In the genomic region with DNA sequence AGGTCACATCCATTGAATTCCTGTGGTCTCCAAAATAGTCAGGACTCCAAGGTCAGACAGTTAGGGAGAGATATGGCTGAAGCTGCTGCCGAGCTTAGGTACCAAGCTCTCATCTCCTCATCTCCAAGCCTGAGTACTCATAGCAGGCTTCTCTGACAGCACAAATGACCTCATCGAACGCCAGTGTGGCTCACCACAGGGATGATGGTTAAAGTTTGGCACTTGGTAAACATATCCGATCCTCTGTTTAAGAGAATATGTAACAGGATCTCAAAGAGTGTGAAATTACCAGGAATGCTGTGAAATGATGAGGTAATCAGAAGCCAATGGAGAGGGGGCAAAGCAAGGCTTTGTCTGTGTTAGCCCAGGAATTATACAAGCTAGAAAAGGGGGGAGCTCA, we compare ENCODE assay signal across 25 mouse cellular contexts. TPM values are rescaled to one million over a fixed set of nuclear protein-coding genes. Genes with fewer than 3 reads are reported as not detected.
A peak's percentile ranks its signal among the peaks of the same experiment; 100 is the strongest.
DNase-seq lines count a peak whose midpoint lies in the region; ATAC-seq and TF ChIP-seq lines count a peak whose summit lies in the region.
"Had no signal": no experiment of that assay in that cellular context is flagged by ENCODE, and none has a peak within 500 bp of the region (broad histone marks: within the 10 kb centered on the region; RNA-seq: fewer than 3 reads in every experiment).

No protein-coding gene starts in this region.

- no peak for TF ChIP-seq POLR2A in brain, embryonic 14.5 days (IDR thresholded peaks at IDR 0.05; ENCODE audit: borderline replicate concordance, extremely low read depth, insufficient read depth, insufficient read length, poor library complexity, severe bottlenecking)

- peak; percentile 8 for DNase-seq in adrenal gland, adult 2 months
- DNase-seq in adrenal gland, postnatal 4 days (ENCODE audit: low spot score in 2 of 2): no peak
- DNase-seq in forebrain, embryonic 14.5 days (ENCODE audit: low spot score): peak; percentile 38
- DNase-seq in forebrain, embryonic 10.5 days (ENCODE audit: extremely low spot score, low spot score): no peak
- DNase-seq in 3T3-L1 (ENCODE audit: low read depth, low spot score): peak; percentile 81
- DNase-seq in brain, embryonic 14.5 days (ENCODE audit: low read depth): peak; percentile 48
- DNase-seq in right cerebral cortex, postnatal 36 days (ENCODE audit: low spot score in 2 of 2): no peak
- DNase-seq in adrenal gland, postnatal 14 days: no peak
- DNase-seq: cerebellum, adult 8-10 months; forebrain, postnatal 0 days; heart, postnatal 10 days; kidney, adult 18-20 months; kidney, postnatal 25 days; liver, embryonic 13.5 days; lung, adult 18-20 months; lung, postnatal 10 days; right cerebral cortex, postnatal 25 days had no signal

- WGBS in forebrain, embryonic 14.5 days: 69% methylated on average over 4 of the region's 4 CpGs
- 81% methylated on average over 4 of the region's 4 CpGs for WGBS in forebrain, embryonic 10.5 days

- TF ChIP-seq CTCF in brain, embryonic 14.5 days (IDR thresholded peaks at IDR 0.05; ENCODE audit: borderline replicate concordance, extremely low read depth, insufficient read depth, insufficient read length): no peak

- H3K9ac ChIP-seq in forebrain, embryonic 14.5 days (ENCODE audit: low read length): no peak overlapping the region
- H3K9ac ChIP-seq: forebrain, postnatal 0 days; heart, embryonic 13.5 days; kidney, embryonic 15.5 days; limb, embryonic 15.5 days; liver, embryonic 13.5 days; midbrain, embryonic 13.5 days; neural tube, embryonic 15.5 days had no signal

- H3K27me3 ChIP-seq in forebrain, embryonic 14.5 days (replicated peaks; ENCODE audit: control insufficient read depth, insufficient read depth, low read length): no peaks in the 10 kb centered on the region
- peaks cover 24% of the 10 kb centered on the region for H3K27me3 ChIP-seq in forebrain, embryonic 10.5 days (ENCODE audit: poor library complexity, severe bottlenecking)
- H3K27me3 ChIP-seq: heart, embryonic 13.5 days; kidney, embryonic 15.5 days; midbrain, embryonic 13.5 days; neural tube, embryonic 15.5 days had no signal

- H3K4me2 ChIP-seq in forebrain, embryonic 14.5 days (ENCODE audit: low read length): no peak overlapping the region
- H3K4me2 ChIP-seq: heart, embryonic 13.5 days; kidney, embryonic 15.5 days; limb, embryonic 15.5 days; liver, embryonic 13.5 days; midbrain, embryonic 13.5 days; neural tube, embryonic 15.5 days had no signal

- 0 out of 2 replicates have a peak, but pooled peaks cover 4% of the 10 kb centered on the region for H3K36me3 ChIP-seq in forebrain, embryonic 14.5 days (ENCODE audit: control insufficient read depth, insufficient read depth, low read length)
- H3K36me3 ChIP-seq in forebrain, embryonic 10.5 days (replicated peaks): no peaks in the 10 kb centered on the region
- H3K36me3 ChIP-seq: G1E; heart, embryonic 13.5 days; kidney, embryonic 15.5 days; limb, embryonic 15.5 days; liver, embryonic 13.5 days; midbrain, embryonic 13.5 days; neural tube, embryonic 15.5 days had no signal

- H3K4me3 ChIP-seq in forebrain, embryonic 14.5 days (ENCODE audit: low read depth, low read length): no peak overlapping the region
- H3K4me3 ChIP-seq in forebrain, embryonic 10.5 days: no peak overlapping the region
- H3K4me3 ChIP-seq: heart, embryonic 13.5 days; kidney, embryonic 15.5 days; limb, embryonic 15.5 days; liver, embryonic 13.5 days; midbrain, embryonic 13.5 days; neural tube, embryonic 15.5 days had no signal

- peaks cover 33% of the 10 kb centered on the region for H3K4me1 ChIP-seq in forebrain, embryonic 14.5 days (ENCODE audit: control insufficient read depth, insufficient read depth, low read length)
- H3K4me1 ChIP-seq in forebrain, embryonic 10.5 days: peaks cover 14% of the 10 kb centered on the region

- ATAC-seq in forebrain, embryonic 14.5 days: no peak
- ATAC-seq: forebrain, postnatal 0 days; hindbrain, embryonic 16.5 days; midbrain, embryonic 13.5 days had no signal

- no peaks in the 10 kb centered on the region for H3K9me3 ChIP-seq in forebrain, embryonic 14.5 days (replicated peaks; ENCODE audit: control insufficient read depth, low read length)
- H3K9me3 ChIP-seq in forebrain, embryonic 10.5 days: no peaks in the 10 kb centered on the region
- H3K9me3 ChIP-seq: heart, embryonic 13.5 days; kidney, embryonic 15.5 days; limb, embryonic 15.5 days; liver, embryonic 13.5 days; midbrain, embryonic 13.5 days; neural tube, embryonic 15.5 days had no signal

- H3K27ac ChIP-seq in forebrain, embryonic 14.5 days (ENCODE audit: low read depth, low read length): no peak overlapping the region
- no peak overlapping the region for H3K27ac ChIP-seq in forebrain, embryonic 10.5 days
- H3K27ac ChIP-seq: heart, embryonic 13.5 days; kidney, embryonic 15.5 days; limb, embryonic 15.5 days; liver, embryonic 13.5 days; macrophage; midbrain, embryonic 13.5 days; neural tube, embryonic 15.5 days had no signal

RNA-seq across cellular contexts. Expression of gene Ncam1, which starts 6.1 kb away (rescaled TPM):
- total RNA-seq in adrenal gland, adult 2 months (2021): 10 to 100 TPM; 44.0 to 50.3 TPM
- polyA plus RNA-seq in adrenal gland, adult 2 months (2012; rRNA removed): 3.0 and 3.3 TPM in 2 replicates
- 100 to 1,000 TPM; 107 to 130 TPM for total RNA-seq in adrenal gland, postnatal 4 days (2021)
- 163 and 219 TPM in 2 replicates for polyA plus RNA-seq in forebrain, embryonic 14.5 days (2014; fragmentation: Nextera tagmentation; extraction: Ambion mirVana)
- 26.9 and 30.2 TPM in 2 replicates for polyA plus RNA-seq in forebrain, embryonic 10.5 days (2016; fragmentation: Nextera tagmentation; extraction: Ambion mirVana)
- 104 and 231 TPM in 2 replicates for polyA plus RNA-seq in brain, embryonic 14.5 days (2012; rRNA removed)
- total RNA-seq in adrenal gland, postnatal 14 days (2021): 40.9 and 43.6 TPM in 2 replicates
- polyA plus RNA-seq: G1E had no signal

Comparison
In these comparisons a context has a peak if more than half of its experiments do, and no peak if none do; other contexts are left out.
1. DNase-seq: peak in adrenal gland, adult 2 months (single experiment), forebrain, embryonic 14.5 days (single experiment), 3T3-L1 (single experiment) and brain, embryonic 14.5 days (single experiment); none in adrenal gland, postnatal 4 days (0 of 2), forebrain, embryonic 10.5 days (single experiment), right cerebral cortex, postnatal 36 days (0 of 2) and adrenal gland, postnatal 14 days (single experiment).